Mouse (Mus musculus) liver, adult 2 months (tissue): ENCODE measurements around the gene E330034G19Rik. TPM values are rescaled to one million over a fixed set of nuclear protein-coding genes. Genes with fewer than 3 reads are reported as not detected.

Experiments used
- DNase-seq: peaks from one replicate; pipeline ENCODE4 v3.0.0-alpha.2; 2011; ENCODE audit warnings: low read depth, low spot score; ENCODE audit errors: extremely low read depth
- H3K27ac ChIP-seq: fragments of 200-500 bp; replicated peaks from 2 replicates; pipeline ENCODE4 v1.5.1; 2012; ENCODE audit warnings: low read depth, mild to moderate bottlenecking, control low read depth, inconsistent platforms, low read length; ENCODE audit not compliant: insufficient read depth
- H3K27me3 ChIP-seq: fragments of 200-500 bp; 2 replicates; pipeline ENCODE4 v1.6.1; 2012; ENCODE audit warnings: mild to moderate bottlenecking, moderate library complexity, low read length, inconsistent platforms; ENCODE audit not compliant: control insufficient read depth, insufficient read depth
- H3K36me3 ChIP-seq: fragments of 200-500 bp; 2 replicates; pipeline ENCODE4 v1.6.1; 2012; ENCODE audit warnings: low read length, inconsistent platforms; ENCODE audit not compliant: control insufficient read depth, insufficient read depth
- H3K4me1 ChIP-seq: fragments of 200-500 bp; 2 replicates; pipeline ENCODE4 v1.6.1; 2011; ENCODE audit warnings: low read length; ENCODE audit not compliant: control insufficient read depth, insufficient read depth
- H3K4me3 ChIP-seq: fragments of 200-500 bp; 2 replicates; pipeline ENCODE4 v1.5.1; 2011; ENCODE audit warnings: low read depth, mild to moderate bottlenecking, control low read depth, low read length, moderate library complexity; ENCODE audit not compliant: insufficient read depth
- H3K79me2 ChIP-seq: fragments of 200-500 bp; 2 replicates; pipeline ENCODE4 v1.6.1; 2012; ENCODE audit warnings: inconsistent platforms, mild to moderate bottlenecking, low read length, moderate library complexity; ENCODE audit not compliant: control insufficient read depth, insufficient read depth
- H3K9ac ChIP-seq: fragments of 200-500 bp; 2 replicates; pipeline ENCODE4 v1.6.1; 2012; ENCODE audit warnings: low read depth, mild to moderate bottlenecking, control low read depth, inconsistent platforms, low read length
- CTCF ChIP-seq: fragments of 200-500 bp; IDR thresholded peaks from 2 replicates; pipeline ENCODE4 v1.5.1; 2011; ENCODE audit warnings: low read depth, low read length, control low read depth
- POLR2A ChIP-seq: fragments of 200-500 bp; IDR thresholded peaks from 2 replicates; pipeline ENCODE4 v1.6.1; 2011; ENCODE audit warnings: low read length, control low read depth; ENCODE audit not compliant: insufficient read depth; ENCODE audit errors: extremely low read depth
- WGBS: fragments of 180-500 bp; shearing (Covaris S2); methylation state at CpG from one replicate; pipeline ENCODE4 v1.1.7; 2018; 5-methylcytosine and 5-hydroxymethylcytosine counted together
- polyA plus RNA-seq: library from polyadenylated mRNA; depleted of rRNA; stranded (reverse); fragments of >200 nt; gene quantifications from 2 replicates; pipeline ENCODE4 v1.2.3, GENCODE M21; 2012
- total RNA-seq: library from RNA; depleted of rRNA; stranded (reverse); fragments of >200 nt; gene quantifications from 2 replicates; pipeline ENCODE4 v1.2.3, GENCODE M21; 2014

E330034G19Rik gene
- total and polyA plus RNA-seq, 2 experiments, result not detected

- Histone ChIP-seq H3K27ac (no peak overlapping the region), H3K4me3 (no peak overlapping the region), H3K79me2 (no peaks in the 10 kb centered on the region), H3K36me3 (no peaks in the 10 kb centered on the region), H3K4me1 (no peaks in the 10 kb centered on the region), H3K9ac (no peak overlapping the region), H3K27me3 (no peaks in the 10 kb centered on the region)
- TF ChIP-seq POLR2A, result no peak
- peak; percentile 39 for TF ChIP-seq CTCF
- DNase-seq, result peak; percentile 12
- 62% methylated on average over 2 of the region's 2 CpGs for WGBS
These were observed 19.4 kb upstream of the E330034G19Rik start for GRCm38 (mm10) chr14:24273575-24273974.

- Histone ChIP-seq H3K79me2 (no peaks in the 10 kb centered on the region), H3K27ac (no peak overlapping the region), H3K4me1 (no peaks in the 10 kb centered on the region), H3K36me3 (no peaks in the 10 kb centered on the region), H3K27me3 (no peaks in the 10 kb centered on the region), H3K4me3 (no peak overlapping the region), H3K9ac (no peak overlapping the region)
- TF ChIP-seq CTCF, result 0 out of 2 replicates have a peak, but pooled peaks have one; percentile 9
- no peak for TF ChIP-seq POLR2A
- no peak for DNase-seq
- WGBS, result 46% methylated on average over 2 of the region's 2 CpGs
These were observed 17.5 kb upstream of the E330034G19Rik start for GRCm38 (mm10) chr14:24275534-24275933.

DNA sequence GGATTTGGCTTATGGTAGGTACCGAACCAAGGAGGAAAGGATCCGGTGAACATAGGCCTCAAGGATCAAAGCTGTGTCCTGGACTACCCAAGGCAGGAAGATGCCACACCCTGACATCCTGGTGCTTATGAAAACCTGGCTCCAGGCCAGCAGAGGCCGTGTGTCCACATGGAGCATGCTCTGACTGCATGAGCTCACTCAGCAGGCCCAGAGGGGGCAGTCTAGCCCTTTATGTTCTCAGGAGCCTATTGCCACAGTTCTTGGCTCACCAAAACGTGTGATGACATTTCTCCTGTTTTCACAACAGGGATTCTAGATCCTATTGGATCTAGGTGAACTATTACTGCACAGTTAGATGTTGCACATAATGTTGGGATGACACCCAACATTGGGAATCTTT, 11.7 kb upstream of the E330034G19Rik start:
- no peak for DNase-seq
- no peaks in the 10 kb centered on the region; the same call in 1 of the 2 replicates for H3K27me3 ChIP-seq
- WGBS, result 59% methylated on average over 4 of the region's 4 CpGs
- no peaks in the 10 kb centered on the region for H3K36me3 ChIP-seq
- TF ChIP-seq CTCF, result no peak
- H3K79me2 ChIP-seq, result no peaks in the 10 kb centered on the region
- no peak overlapping the region for H3K9ac ChIP-seq
- no peaks in the 10 kb centered on the region for H3K4me1 ChIP-seq
- no peak overlapping the region for H3K4me3 ChIP-seq
- no peak overlapping the region for H3K27ac ChIP-seq

- Histone ChIP-seq H3K79me2 (no peaks in the 10 kb centered on the region), H3K9ac (no peak overlapping the region), H3K36me3 (no peaks in the 10 kb centered on the region), H3K27me3 (no peaks in the 10 kb centered on the region; the same call in 1 of the 2 replicates), H3K4me3 (no peak overlapping the region), H3K27ac (no peak overlapping the region), H3K4me1 (no peaks in the 10 kb centered on the region)
- TF ChIP-seq CTCF (no peak), POLR2A (no peak)
- WGBS, result 59% methylated on average over 3 of the region's 3 CpGs
- DNase-seq, result no peak
These were observed 10.7 kb upstream of the E330034G19Rik start for GRCm38 (mm10) chr14:24282276-24282675.

- no peaks in the 10 kb centered on the region for H3K36me3 ChIP-seq
- no peak overlapping the region for H3K9ac ChIP-seq
- H3K4me3 ChIP-seq, result no peak overlapping the region
- H3K79me2 ChIP-seq, result no peaks in the 10 kb centered on the region
- no peaks in the 10 kb centered on the region; the same call in 1 of the 2 replicates for H3K27me3 ChIP-seq
- 66% methylated on average over 4 of the region's 4 CpGs for WGBS
- DNase-seq, result no peak
- H3K27ac ChIP-seq, result no peak overlapping the region
- TF ChIP-seq CTCF (no peak), POLR2A (no peak)
- no peaks in the 10 kb centered on the region for H3K4me1 ChIP-seq
These were observed 6.9 kb upstream of the E330034G19Rik start for GRCm38 (mm10) chr14:24286136-24286535.

DNA sequence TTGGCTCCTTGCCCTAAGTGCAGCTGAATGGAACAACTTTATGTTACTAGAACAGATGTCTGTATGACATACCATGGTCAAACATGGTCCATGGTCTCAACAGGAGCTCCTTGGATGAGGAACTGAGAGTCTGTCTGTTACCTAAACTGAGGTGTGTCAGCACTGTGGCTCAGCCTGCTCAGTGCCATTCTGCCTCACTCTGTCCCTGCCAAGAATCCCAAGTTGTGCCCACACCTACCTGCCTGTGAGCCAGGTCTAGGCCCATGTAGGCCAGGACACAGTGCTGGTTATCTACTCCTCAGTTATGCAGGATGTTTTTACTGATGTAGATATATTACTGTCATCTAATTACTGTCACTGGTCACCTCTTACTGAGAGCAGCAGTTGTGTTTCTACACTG, 2.3 kb upstream of the E330034G19Rik start:
- TF ChIP-seq CTCF (no peak), POLR2A (no peak)
- H3K4me1 ChIP-seq, result no peaks in the 10 kb centered on the region

More for the DNA sequence above, 2.3 kb upstream of the E330034G19Rik start:
- H3K27ac ChIP-seq, result no peak overlapping the region
- H3K4me3 ChIP-seq, result no peak overlapping the region
- H3K36me3 ChIP-seq, result no peaks in the 10 kb centered on the region
- H3K27me3 ChIP-seq, result no peaks in the 10 kb centered on the region
- no peak for DNase-seq
- H3K9ac ChIP-seq, result no peak overlapping the region
- no peaks in the 10 kb centered on the region for H3K79me2 ChIP-seq
